ENCODE assay signal across 8 mouse cellular contexts in the genomic region with DNA sequence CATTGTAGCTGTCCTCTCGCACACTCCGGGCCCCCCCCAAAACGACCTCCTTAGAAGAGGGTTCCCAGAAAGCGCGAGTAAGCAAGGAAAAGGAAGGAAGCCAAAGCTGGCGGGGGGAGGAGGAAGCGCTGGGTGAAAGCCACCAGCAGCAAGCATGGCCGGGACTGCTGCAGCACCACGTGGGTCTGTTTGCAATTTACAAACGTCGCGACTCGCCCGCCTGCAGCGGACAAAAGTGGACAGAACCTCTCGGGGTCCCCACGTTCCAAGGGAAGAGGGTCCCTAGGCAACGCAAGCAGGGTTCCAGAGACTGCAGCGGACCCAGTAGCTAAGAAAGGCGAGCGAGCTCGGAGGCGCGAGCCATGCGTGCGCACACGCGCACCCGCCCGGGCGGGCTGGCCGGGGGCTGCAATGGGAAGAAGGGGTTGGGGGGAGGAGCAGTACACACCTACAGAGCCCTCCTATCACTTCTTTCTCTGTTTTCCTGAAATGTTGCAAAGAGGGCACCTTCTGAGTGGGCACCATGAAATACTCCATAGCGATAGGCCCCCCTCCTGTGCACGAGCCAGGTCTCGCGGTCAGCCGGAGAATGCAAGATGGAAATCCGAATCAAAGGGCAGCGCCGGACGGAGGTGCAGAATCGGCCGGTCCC. TPM values are rescaled to one million over a fixed set of nuclear protein-coding genes. Genes with fewer than 3 reads are reported as not detected.
A peak's percentile ranks its signal among the peaks of the same experiment; 100 is the strongest.
DNase-seq lines count a peak whose midpoint lies in the region; ATAC-seq and TF ChIP-seq lines count a peak whose summit lies in the region.

No protein-coding gene starts in this region.

- peaks cover 4% of the 10 kb centered on the region; the same call in 1 of the 2 replicates for H3K4me1 ChIP-seq in forebrain, embryonic 11.5 days (replicated peaks; ENCODE audit: control insufficient read depth, insufficient read depth, low read length)
- peaks cover 8 to 20% of the 10 kb centered on the region in 2 experiments; a peak in 3 of 4 replicates for H3K4me1 ChIP-seq in heart, embryonic 14.5 days (ENCODE audit: control insufficient read depth in 2 of 2, insufficient read depth in 2 of 2, low read length in 2 of 2)
- H3K4me1 ChIP-seq in olfactory bulb, adult 2 months (ENCODE audit: control insufficient read depth, insufficient read depth, low read length): peaks cover 16% of the 10 kb centered on the region
- peaks cover 18% of the 10 kb centered on the region for H3K4me1 ChIP-seq in thymus, adult 2 months (replicated peaks; ENCODE audit: control insufficient read depth, insufficient read depth, low read length)

- peak overlapping the region; percentile 78 for H3K4me3 ChIP-seq in forebrain, embryonic 11.5 days (ENCODE audit: low read depth, low read length)
- peak overlapping the region; percentile 57 to 97 for H3K4me3 ChIP-seq in heart, embryonic 14.5 days (ENCODE audit: control insufficient read depth in 1 of 2, insufficient read depth in 1 of 2, low read depth in 1 of 2, low read length in 2 of 2)
- H3K4me3 ChIP-seq in olfactory bulb, adult 2 months (ENCODE audit: insufficient read depth, low read depth, low read length): peak overlapping the region; percentile 63
- H3K4me3 ChIP-seq in thymus, adult 2 months (ENCODE audit: control insufficient read depth, insufficient read depth, low read length): peak overlapping the region; percentile 78

- peak overlapping the region; percentile 90 for H3K9ac ChIP-seq in forebrain, embryonic 11.5 days (ENCODE audit: low read length)
- peak overlapping the region; percentile 82 for H3K9ac ChIP-seq in heart, embryonic 14.5 days (ENCODE audit: low read length)

- no peaks in the 10 kb centered on the region for H3K27me3 ChIP-seq in forebrain, embryonic 11.5 days (ENCODE audit: control insufficient read depth, insufficient read depth, low read length)
- no peaks in the 10 kb centered on the region for H3K27me3 ChIP-seq in heart, embryonic 14.5 days (ENCODE audit: control insufficient read depth, insufficient read depth, low read length)
- no peaks in the 10 kb centered on the region for H3K27me3 ChIP-seq in thymus, adult 2 months (ENCODE audit: control insufficient read depth, insufficient read depth, low read length)

- peak overlapping the region; percentile 92 for H3K27ac ChIP-seq in forebrain, embryonic 11.5 days (ENCODE audit: low read depth, low read length)
- peak overlapping the region; percentile 89 to 94 for H3K27ac ChIP-seq in heart, embryonic 14.5 days (replicated peaks in 1 of 2; ENCODE audit: control insufficient read depth in 1 of 2, insufficient read depth in 1 of 2, low read depth in 2 of 2, low read length in 2 of 2)
- peak overlapping the region; percentile 60 for H3K27ac ChIP-seq in olfactory bulb, adult 2 months (ENCODE audit: insufficient read depth, low read depth, low read length)
- peak overlapping the region; percentile 66; the same call in 1 of the 2 replicates for H3K27ac ChIP-seq in thymus, adult 2 months (ENCODE audit: control insufficient read depth, insufficient read depth, low read length)

- peak; percentile 27 to 50 for DNase-seq in CD8-positive naive resting alpha-beta T cell, adult 2 months (ENCODE audit: low read depth in 2 of 2, low spot score in 2 of 2)
- DNase-seq in brain, adult 2 months (ENCODE audit: low read depth, low spot score): peak; percentile 80
- DNase-seq in forebrain, embryonic 11.5 days (ENCODE audit: low spot score): peak; percentile 78
- DNase-seq in kidney, postnatal 4 days: peak; percentile 73 to 85
- peak; percentile 62 to 73 for DNase-seq in lung, adult 18-20 months
- peak; percentile 68 for DNase-seq in thymus, adult 2 months

- peak; percentile 43 for ATAC-seq in forebrain, embryonic 11.5 days (replicated peaks; ENCODE audit: low FRiP score)
- ATAC-seq in heart, embryonic 14.5 days (ENCODE audit: insufficient number of reproducible peaks, insufficient read depth, low FRiP score, low read depth): peak; percentile 6

- TF ChIP-seq CTCF in olfactory bulb, adult 2 months (IDR thresholded peaks at IDR 0.05; ENCODE audit: insufficient read depth, low read depth, low read length): no peak
- no peak; the same call in 1 of the 2 replicates for TF ChIP-seq CTCF in thymus, adult 2 months (IDR thresholded peaks at IDR 0.05; ENCODE audit: borderline replicate concordance, control insufficient read depth, extremely low read depth, insufficient read depth, low read length, poor library complexity)

- no peaks in the 10 kb centered on the region for H3K9me3 ChIP-seq in forebrain, embryonic 11.5 days (ENCODE audit: control insufficient read depth, low read length)
- H3K9me3 ChIP-seq in heart, embryonic 14.5 days (ENCODE audit: control insufficient read depth, low read length): 0 out of 2 replicates have a peak, but pooled peaks cover 3% of the 10 kb centered on the region

- WGBS in forebrain, embryonic 11.5 days: 1% methylated on average over 43 of the region's 43 CpGs
- WGBS in heart, embryonic 14.5 days: under 1% methylated on average over 43 of the region's 43 CpGs
- under 1% methylated on average over 43 of the region's 43 CpGs for WGBS in olfactory bulb, adult 2 months
- WGBS in thymus, adult 2 months: under 1% methylated on average over 43 of the region's 43 CpGs

- TF ChIP-seq POLR2A in olfactory bulb, adult 2 months (IDR thresholded peaks at IDR 0.05; ENCODE audit: insufficient read depth, low read depth, low read length): no peak
- TF ChIP-seq POLR2A in thymus, adult 2 months (IDR thresholded peaks at IDR 0.05; ENCODE audit: control insufficient read depth, extremely low read depth, insufficient read depth, low read length, poor library complexity): peak; percentile 47; the same call in 1 of the 2 replicates

- no peaks in the 10 kb centered on the region; the same call in 1 of the 2 replicates for H3K36me3 ChIP-seq in forebrain, embryonic 11.5 days (ENCODE audit: control insufficient read depth, insufficient read depth, low read length)
- no peaks in the 10 kb centered on the region for H3K36me3 ChIP-seq in heart, embryonic 14.5 days (ENCODE audit: control insufficient read depth, insufficient read depth, low read length)
- H3K36me3 ChIP-seq in thymus, adult 2 months (ENCODE audit: control insufficient read depth, insufficient read depth, low read length): no peaks in the 10 kb centered on the region

- H3K4me2 ChIP-seq in forebrain, embryonic 11.5 days (ENCODE audit: low read depth, low read length, severe bottlenecking): peak overlapping the region; percentile 92
- H3K4me2 ChIP-seq in heart, embryonic 14.5 days (ENCODE audit: low read length): peak overlapping the region; percentile 88

RNA-seq across cellular contexts. Expression of a gene that starts 0.5 kb away (rescaled TPM):
- polyA plus RNA-seq in forebrain, embryonic 11.5 days (2014; fragmentation: Nextera tagmentation; extraction: Ambion mirVana): 27.7 and 28.6 TPM in 2 replicates
- 2.5 and 4.1 TPM in 2 replicates for polyA plus RNA-seq in heart, embryonic 14.5 days (2014; fragmentation: Nextera tagmentation; extraction: Ambion mirVana)
- not detected in 2 replicates for polyA plus RNA-seq in olfactory bulb, adult 2 months (2012; ENCODE audit: insufficient read depth, insufficient read length, low replicate concordance, missing spikeins)
- polyA plus RNA-seq in thymus, adult 2 months (2012; rRNA removed): 12.0 and 13.5 TPM in 2 replicates

RNA-seq across cellular contexts. Expression of a gene that starts 17.5 kb away (rescaled TPM):
- 23.3 and 23.7 TPM in 2 replicates for polyA plus RNA-seq in forebrain, embryonic 11.5 days (2014; fragmentation: Nextera tagmentation; extraction: Ambion mirVana)
- polyA plus RNA-seq in heart, embryonic 14.5 days (2014; fragmentation: Nextera tagmentation; extraction: Ambion mirVana): 259 and 288 TPM in 2 replicates
- polyA plus RNA-seq in olfactory bulb, adult 2 months (2012; ENCODE audit: insufficient read depth, insufficient read length, low replicate concordance, missing spikeins): not detected in 2 replicates
- 5.3 and 12.1 TPM in 2 replicates for polyA plus RNA-seq in thymus, adult 2 months (2012; rRNA removed)

RNA-seq across cellular contexts. Expression of a gene that starts 35.4 kb away (rescaled TPM):
- 31.3 and 34.5 TPM in 2 replicates for polyA plus RNA-seq in forebrain, embryonic 11.5 days (2014; fragmentation: Nextera tagmentation; extraction: Ambion mirVana)
- polyA plus RNA-seq in heart, embryonic 14.5 days (2014; fragmentation: Nextera tagmentation; extraction: Ambion mirVana): 17.8 and 21.4 TPM in 2 replicates
- polyA plus RNA-seq in olfactory bulb, adult 2 months (2012; ENCODE audit: insufficient read depth, insufficient read length, low replicate concordance, missing spikeins): not detected in 2 replicates
- 11.8 and 14.3 TPM in 2 replicates for polyA plus RNA-seq in thymus, adult 2 months (2012; rRNA removed)

Comparison
In these comparisons a context has a peak if more than half of its experiments do, and no peak if none do; other contexts are left out.
1. Peak in every context shown above with its lines: DNase-seq, ATAC-seq, H3K4me3 ChIP-seq and H3K27ac ChIP-seq.
2. RNA of a gene that starts 17.5 kb away (polyA plus RNA-seq): 259 to 288 TPM in heart, embryonic 14.5 days; 23.3 to 23.7 TPM in forebrain, embryonic 11.5 days, not detected in olfactory bulb, adult 2 months and 5.3 to 12.1 TPM in thymus, adult 2 months; every median in the first group is over 10 times any median in the second.
3. RNA of a gene that starts 35.4 kb away (polyA plus RNA-seq): 31.3 to 34.5 TPM in forebrain, embryonic 11.5 days, 17.8 to 21.4 TPM in heart, embryonic 14.5 days and 11.8 to 14.3 TPM in thymus, adult 2 months; not detected in olfactory bulb, adult 2 months; every median in the first group is over 10 times any median in the second.